Mouse (Mus musculus): Measurements from ENCODE around the gene Afap1. TPM values are rescaled to one million over a fixed set of nuclear protein-coding genes. Genes with fewer than 3 reads are reported as not detected.

Afap1 gene
- total and polyA plus RNA-seq, 2 experiments = 0.55 to 0.73 TPM

DNA sequence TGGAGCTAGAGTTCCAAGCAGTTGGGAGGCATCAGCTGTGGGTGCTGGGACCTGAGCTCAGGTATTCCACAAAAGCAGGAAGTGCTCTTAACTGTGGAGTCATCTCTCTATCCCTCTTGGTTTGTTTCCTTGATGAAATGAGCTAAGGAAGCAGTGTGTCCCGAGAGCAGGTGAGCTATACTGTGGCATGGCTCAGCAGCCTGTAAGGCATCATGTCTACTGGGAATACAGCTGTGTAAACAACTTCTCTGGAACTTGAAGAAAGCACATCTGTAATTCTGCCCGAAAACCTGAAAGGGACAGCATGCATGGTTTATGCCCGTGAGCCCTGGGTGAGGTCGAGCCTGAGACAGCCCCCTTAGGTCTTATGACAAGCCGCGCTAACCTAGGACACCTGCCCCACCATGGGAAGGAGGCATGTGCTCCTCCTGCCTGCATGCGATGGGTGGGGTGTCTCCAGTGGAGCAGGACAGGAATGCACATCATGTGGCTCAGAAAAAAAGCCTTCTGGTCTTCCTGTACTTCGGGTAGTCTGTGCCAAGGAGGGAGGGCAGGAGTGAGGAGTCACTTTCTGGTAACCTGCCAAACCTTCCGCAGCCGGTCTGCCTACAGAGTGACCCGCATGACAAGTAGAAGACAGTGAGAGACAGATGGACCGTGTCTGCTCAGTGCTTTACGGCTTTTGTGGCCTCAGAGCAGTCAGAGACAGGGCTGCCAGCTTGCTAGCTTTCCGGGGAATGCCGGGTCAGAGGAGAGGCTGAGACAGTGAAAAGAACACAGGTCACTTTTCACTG, 14.7 kb downstream of the Afap1 start:
- no peak overlapping the region for H3K27ac ChIP-seq (replicated peaks; ENCODE audit: insufficient read depth, low read depth, low read length)
- no peaks in the 10 kb centered on the region; the same call in 1 of the 2 replicates for H3K4me1 ChIP-seq (ENCODE audit: control insufficient read depth, insufficient read depth, low read length)
- no peaks in the 10 kb centered on the region for H3K27me3 ChIP-seq (ENCODE audit: control insufficient read depth, insufficient read depth, low read length)
- no peak overlapping the region for H3K4me3 ChIP-seq (ENCODE audit: insufficient read depth, low read depth, low read length)
- no peak for TF ChIP-seq POLR2A (IDR thresholded peaks at IDR 0.05; ENCODE audit: extremely low read depth, insufficient read depth, low read length)
- no peak for TF ChIP-seq CTCF (IDR thresholded peaks at IDR 0.05; ENCODE audit: low read depth, low read length)
- no peaks in the 10 kb centered on the region for H3K36me3 ChIP-seq (ENCODE audit: control insufficient read depth, insufficient read depth, low read length)
- DNase-seq (ENCODE audit: extremely low read depth, low read depth, low spot score) = no peak
- H3K9ac ChIP-seq (ENCODE audit: low read depth, low read length) = no peak overlapping the region
- no peaks in the 10 kb centered on the region for H3K79me2 ChIP-seq (ENCODE audit: control insufficient read depth, insufficient read depth, low read length)
- 59% methylated on average over 15 of the region's 15 CpGs for WGBS

DNA sequence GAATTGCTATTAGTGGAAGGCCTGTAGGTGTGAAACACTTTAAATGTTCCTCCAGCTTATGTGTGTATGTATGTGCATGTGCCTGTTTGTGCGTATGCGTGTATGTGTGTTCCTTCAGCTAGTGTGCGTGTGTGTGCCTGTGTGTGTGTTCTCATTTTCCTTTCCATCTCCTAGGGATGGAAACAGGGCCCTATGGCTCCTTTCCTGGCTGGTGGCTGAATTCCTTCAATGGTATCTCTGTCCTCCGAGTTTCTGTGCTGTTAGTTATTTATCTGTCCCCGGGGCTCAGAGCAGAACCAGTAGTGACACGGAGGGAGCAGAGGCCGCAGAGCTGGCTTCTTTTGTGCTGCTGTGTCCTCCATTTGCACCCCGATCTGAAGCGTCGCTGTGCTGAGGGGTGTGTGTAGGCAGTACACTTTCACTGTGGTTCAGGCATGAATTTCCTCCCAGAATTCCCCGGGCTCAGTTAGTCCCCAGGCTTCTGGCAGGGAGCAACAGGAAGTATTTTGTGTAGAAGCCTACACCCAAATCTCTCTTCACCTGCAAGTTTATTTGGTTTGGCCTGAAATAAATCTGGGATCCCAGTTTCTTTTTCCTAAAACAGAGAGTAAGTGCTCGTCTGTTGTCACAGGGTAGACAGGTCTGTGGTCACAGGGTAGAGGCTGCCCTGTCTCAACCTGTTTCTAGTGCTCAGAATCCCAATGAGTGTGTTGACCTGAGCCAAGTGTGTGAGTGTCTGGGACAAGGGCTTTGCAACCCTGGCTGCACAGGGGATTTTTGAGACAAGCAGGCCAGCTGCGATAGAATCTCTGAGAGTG, 15.7 kb downstream of the Afap1 start:
- H3K4me1 ChIP-seq (ENCODE audit: control insufficient read depth, insufficient read depth, low read length) = no peaks in the 10 kb centered on the region; the same call in 1 of the 2 replicates
- no peaks in the 10 kb centered on the region for H3K79me2 ChIP-seq (ENCODE audit: control insufficient read depth, insufficient read depth, low read length)
- no peak overlapping the region for H3K27ac ChIP-seq (replicated peaks; ENCODE audit: insufficient read depth, low read depth, low read length)
- peak; percentile 8 for DNase-seq (ENCODE audit: extremely low read depth, low read depth, low spot score)
- TF ChIP-seq POLR2A (IDR thresholded peaks at IDR 0.05; ENCODE audit: extremely low read depth, insufficient read depth, low read length) = no peak
- no peaks in the 10 kb centered on the region for H3K36me3 ChIP-seq (ENCODE audit: control insufficient read depth, insufficient read depth, low read length)
- no peaks in the 10 kb centered on the region for H3K27me3 ChIP-seq (ENCODE audit: control insufficient read depth, insufficient read depth, low read length)
- no peak overlapping the region for H3K4me3 ChIP-seq (ENCODE audit: insufficient read depth, low read depth, low read length)
- WGBS = 75% methylated on average over 13 of the region's 13 CpGs
- no peak overlapping the region for H3K9ac ChIP-seq (ENCODE audit: low read depth, low read length)

DNA sequence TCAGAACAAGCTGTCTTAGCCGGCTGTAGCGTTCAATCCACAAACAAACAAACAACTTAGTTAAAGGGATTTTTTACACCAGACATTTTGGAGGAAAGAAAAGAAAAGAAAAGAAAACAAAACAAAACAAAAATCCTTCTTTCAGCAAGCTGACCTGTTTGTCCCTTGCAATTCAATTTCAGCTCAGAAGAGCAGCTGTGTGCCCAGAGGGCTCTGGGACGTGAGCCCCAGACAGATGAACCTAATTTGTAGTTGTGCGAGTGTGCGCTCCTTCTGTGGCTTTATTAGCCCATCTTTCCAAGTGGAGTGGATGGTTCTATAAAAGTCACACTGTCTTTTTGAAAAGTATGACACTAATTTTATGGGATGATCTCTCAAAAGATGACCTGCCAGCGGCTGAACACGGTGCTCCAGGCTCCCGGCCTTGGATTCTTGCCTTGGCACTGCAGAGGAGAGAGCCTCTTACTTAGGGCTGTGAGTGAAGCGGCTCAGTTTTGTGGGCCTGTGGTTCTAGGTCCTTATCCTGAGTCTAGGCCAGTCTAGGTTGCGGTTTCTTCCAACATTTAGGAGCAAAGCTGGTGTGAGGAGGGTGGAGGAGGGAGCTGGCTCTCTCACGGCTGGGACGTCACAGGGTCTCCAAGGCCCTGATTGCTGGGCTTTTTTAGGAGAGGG, 22.6 kb downstream of the Afap1 start:
- WGBS = 85% methylated on average over 12 of the region's 12 CpGs
- H3K27me3 ChIP-seq (ENCODE audit: control insufficient read depth, insufficient read depth, low read length) = no peaks in the 10 kb centered on the region
- no peaks in the 10 kb centered on the region for H3K79me2 ChIP-seq (ENCODE audit: control insufficient read depth, insufficient read depth, low read length)
- no peak overlapping the region for H3K4me3 ChIP-seq (ENCODE audit: insufficient read depth, low read depth, low read length)
- H3K4me1 ChIP-seq (ENCODE audit: control insufficient read depth, insufficient read depth, low read length) = no peaks in the 10 kb centered on the region
- H3K36me3 ChIP-seq (ENCODE audit: control insufficient read depth, insufficient read depth, low read length) = no peaks in the 10 kb centered on the region
- DNase-seq (ENCODE audit: extremely low read depth, low read depth, low spot score) = no peak
- no peak overlapping the region for H3K27ac ChIP-seq (replicated peaks; ENCODE audit: insufficient read depth, low read depth, low read length)
- no peak overlapping the region for H3K9ac ChIP-seq (ENCODE audit: low read depth, low read length)
- TF ChIP-seq CTCF (IDR thresholded peaks at IDR 0.05; ENCODE audit: low read depth, low read length) (no peak), POLR2A (IDR thresholded peaks at IDR 0.05; ENCODE audit: extremely low read depth, insufficient read depth, low read length) (no peak)

DNA sequence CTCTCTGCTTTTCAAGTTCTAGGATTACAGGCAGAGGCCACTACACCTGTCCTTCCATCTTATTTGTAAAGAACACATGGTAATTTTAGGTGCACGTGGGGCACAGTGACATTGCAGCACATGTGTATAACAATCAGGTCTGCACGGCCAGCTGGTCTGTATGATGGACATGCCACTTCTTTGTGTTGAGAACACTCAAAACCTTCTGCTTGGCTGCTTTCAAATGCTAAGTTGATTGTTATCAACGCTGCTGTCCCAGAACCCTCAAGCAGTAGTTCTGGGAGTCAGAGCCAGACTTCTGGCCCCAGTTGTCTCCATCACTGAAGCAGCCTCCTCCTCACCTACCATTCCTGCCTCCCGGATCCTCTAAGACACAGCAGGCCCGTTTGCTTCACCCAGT, 23.5 kb downstream of the Afap1 start:
- Histone ChIP-seq H3K27me3 (ENCODE audit: control insufficient read depth, insufficient read depth, low read length) (no peaks in the 10 kb centered on the region), H3K4me3 (ENCODE audit: insufficient read depth, low read depth, low read length) (no peak overlapping the region), H3K27ac (replicated peaks; ENCODE audit: insufficient read depth, low read depth, low read length) (no peak overlapping the region), H3K36me3 (ENCODE audit: control insufficient read depth, insufficient read depth, low read length) (no peaks in the 10 kb centered on the region), H3K9ac (ENCODE audit: low read depth, low read length) (no peak overlapping the region), H3K79me2 (ENCODE audit: control insufficient read depth, insufficient read depth, low read length) (no peaks in the 10 kb centered on the region), H3K4me1 (ENCODE audit: control insufficient read depth, insufficient read depth, low read length) (no peaks in the 10 kb centered on the region)
- no peak for TF ChIP-seq POLR2A (IDR thresholded peaks at IDR 0.05; ENCODE audit: extremely low read depth, insufficient read depth, low read length)
- TF ChIP-seq CTCF (IDR thresholded peaks at IDR 0.05; ENCODE audit: low read depth, low read length) = no peak
- WGBS = 77% methylated on average over 5 of the region's 5 CpGs
- DNase-seq (ENCODE audit: extremely low read depth, low read depth, low spot score) = no peak

DNA sequence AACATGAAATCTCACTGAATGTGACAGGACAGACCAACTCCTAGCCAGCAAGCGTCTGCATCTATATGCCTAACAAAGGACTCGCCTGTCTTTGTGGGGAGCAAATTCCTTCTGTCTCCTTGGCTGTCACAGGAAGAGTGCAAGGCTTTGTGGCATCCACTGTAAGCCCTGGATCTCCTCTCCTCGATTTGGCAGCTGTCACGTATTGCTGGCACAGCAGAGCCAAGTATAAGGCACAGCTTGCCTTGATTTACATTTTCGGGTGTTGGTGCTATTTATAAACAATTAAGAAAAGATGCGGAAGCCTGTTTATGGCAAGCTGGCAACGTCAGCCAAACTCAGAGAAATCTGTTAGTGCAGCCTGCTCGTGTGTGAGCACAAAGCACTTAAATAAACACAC, 25.3 kb downstream of the Afap1 start:
- Histone ChIP-seq H3K27ac (replicated peaks; ENCODE audit: insufficient read depth, low read depth, low read length) (no peak overlapping the region), H3K27me3 (ENCODE audit: control insufficient read depth, insufficient read depth, low read length) (no peaks in the 10 kb centered on the region), H3K36me3 (ENCODE audit: control insufficient read depth, insufficient read depth, low read length) (no peaks in the 10 kb centered on the region), H3K9ac (ENCODE audit: low read depth, low read length) (no peak overlapping the region), H3K4me3 (ENCODE audit: insufficient read depth, low read depth, low read length) (no peak overlapping the region), H3K4me1 (ENCODE audit: control insufficient read depth, insufficient read depth, low read length) (no peaks in the 10 kb centered on the region), H3K79me2 (ENCODE audit: control insufficient read depth, insufficient read depth, low read length) (no peaks in the 10 kb centered on the region)
- no peak for DNase-seq (ENCODE audit: extremely low read depth, low read depth, low spot score)
- TF ChIP-seq POLR2A (IDR thresholded peaks at IDR 0.05; ENCODE audit: extremely low read depth, insufficient read depth, low read length) (no peak), CTCF (IDR thresholded peaks at IDR 0.05; ENCODE audit: low read depth, low read length) (no peak)
- WGBS = 69% methylated on average over 8 of the region's 8 CpGs
